Mouse (Mus musculus) granulocyte monocyte progenitor cell, adult 5-6 weeks (primary cell): ENCODE measurements around the gene Prss37. TPM values are rescaled to one million over a fixed set of nuclear protein-coding genes. Genes with fewer than 3 reads are reported as not detected.

Experiments used
- ATAC-seq: replicated peaks from 2 replicates; pipeline ENCODE4 v1.8.0; 2016; ENCODE audit warnings: mild to moderate bottlenecking, moderate TSS enrichment, inconsistent platforms; ENCODE audit not compliant: poor library complexity, severe bottlenecking
- total RNA-seq, 2 experiments: library from RNA; stranded (forward) in 1 of 2; stranded (reverse) in 1 of 2; fragments of 200-712, 200-1000 nt in 1 of 2; fragments of >200 nt in 1 of 2; fragmentation: Nextera tagmentation in 1 of 2; gene quantifications; 2 replicates each; pipeline ENCODE4 v1.2.3; 2014 to 2017

Gene Prss37
- total RNA-seq (2014; fragmentation: Nextera tagmentation) (not detected in 2 replicates), total RNA-seq (2017) (not detected in 2 replicates)

DNA sequence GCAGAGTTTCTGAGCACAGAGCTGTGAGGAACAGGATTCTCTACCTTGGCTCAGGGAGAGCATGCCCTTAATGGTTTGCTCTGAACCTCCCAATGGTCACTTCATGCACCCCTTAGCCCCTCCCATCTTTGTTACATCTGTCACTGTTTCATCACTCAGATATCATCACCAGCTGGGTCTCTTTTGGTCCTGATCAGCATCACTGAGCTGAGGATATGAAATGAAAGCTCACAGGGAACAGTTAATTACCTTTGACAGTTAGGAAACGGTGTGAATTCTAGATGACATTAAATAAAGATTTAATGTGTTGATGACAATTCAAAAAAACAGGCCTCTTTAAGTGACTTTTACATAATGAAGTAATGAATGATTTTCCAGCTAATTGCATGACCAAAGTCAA, at the start of gene Prss37:
Gene Prss37 (minus strand): TSS at position 101 of the 400 bp plus-strand sequence.
- ATAC-seq, result no peak

DNA sequence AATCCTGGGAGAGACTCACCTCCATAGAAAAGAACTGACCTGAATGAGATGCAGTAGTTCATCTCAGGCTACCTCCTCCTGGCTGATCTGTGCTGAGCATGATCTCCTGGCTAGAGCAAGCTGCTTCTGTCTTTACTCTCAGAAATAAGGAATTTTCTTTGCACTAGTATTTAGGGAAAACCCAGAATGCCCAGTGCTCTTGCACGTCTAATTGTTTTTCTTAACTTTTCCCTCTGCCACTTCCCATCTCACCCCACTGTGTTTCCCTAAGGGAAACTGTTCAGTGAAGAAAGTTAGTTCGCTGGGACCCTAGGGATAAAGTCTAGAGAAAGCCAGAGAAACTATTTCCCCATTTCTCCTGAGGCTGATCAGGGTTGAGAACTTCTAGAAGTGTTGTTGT, 35.6 kb upstream of the Prss37 start, which contains the start of gene Olfr461:
Gene Olfr461 (minus strand): TSS at position 101 of the 400 bp plus-strand sequence.
- ATAC-seq, result peak; percentile 70

- ATAC-seq, result peak; percentile 79
These were observed 25.4 kb upstream of the Prss37 start for GRCm38 (mm10) chr6:40544690-40545089.

DNA sequence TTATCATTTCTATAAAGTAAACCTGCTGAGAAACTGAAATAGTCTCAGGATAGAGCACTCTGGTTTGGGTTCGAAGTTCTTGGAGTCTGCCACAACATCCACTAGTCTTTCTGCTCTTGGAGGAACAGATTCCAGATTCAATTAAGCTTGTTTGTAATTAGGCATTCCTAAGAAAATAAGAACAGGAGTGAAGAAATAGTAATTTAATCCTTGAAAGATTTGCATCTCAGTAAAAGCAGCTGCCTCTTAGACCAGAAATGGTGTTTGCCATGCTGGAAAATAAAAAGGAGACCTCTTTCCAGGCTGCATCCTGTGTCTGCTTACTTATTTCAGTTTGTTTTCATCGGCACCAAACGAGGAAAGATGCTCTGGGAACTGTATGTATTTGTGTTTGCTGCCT, 26.1 kb downstream of the Prss37 start, which contains the start of gene Tas2r108:
Gene Tas2r108 (plus strand): TSS at position 301 of the 400 bp plus-strand sequence.
- ATAC-seq, result no peak

- no peak for ATAC-seq
These were observed 28.4 kb downstream of the Prss37 start, which contains the start of gene Tas2r137 for GRCm38 (mm10) chr6:40490933-40491332. TSS of gene Tas2r137 (plus strand) at chr6:40491233.

DNA sequence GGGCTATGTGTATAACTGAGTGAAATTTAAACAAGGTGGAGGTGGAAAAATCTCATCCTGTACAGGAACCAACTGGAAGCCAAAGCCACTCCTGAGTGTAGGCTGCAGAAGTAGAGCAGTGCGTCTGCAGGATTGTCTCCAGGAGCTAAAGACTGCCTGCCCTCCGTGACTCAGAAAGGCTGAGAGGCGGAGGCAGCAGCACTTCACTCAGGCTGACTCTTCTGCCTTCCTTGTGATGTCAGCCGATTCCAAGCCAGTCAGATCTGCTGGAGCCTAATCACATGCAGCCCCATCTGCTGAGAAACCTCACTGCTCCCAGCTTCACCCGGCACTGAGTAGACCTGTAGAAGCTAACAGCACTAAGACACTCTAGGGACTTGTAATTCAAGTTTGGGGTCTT, 37.0 kb downstream of the Prss37 start:
- no peak for ATAC-seq

GRCm38 (mm10) chr6:40479705-40480104, 39.6 kb downstream of the Prss37 start:
- ATAC-seq, result peak; percentile 66

GRCm38 (mm10) chr6:40476132-40476531, 43.2 kb downstream of the Prss37 start:
- 0 out of 2 replicates have a peak, but pooled peaks have one; percentile 20 for ATAC-seq

DNA sequence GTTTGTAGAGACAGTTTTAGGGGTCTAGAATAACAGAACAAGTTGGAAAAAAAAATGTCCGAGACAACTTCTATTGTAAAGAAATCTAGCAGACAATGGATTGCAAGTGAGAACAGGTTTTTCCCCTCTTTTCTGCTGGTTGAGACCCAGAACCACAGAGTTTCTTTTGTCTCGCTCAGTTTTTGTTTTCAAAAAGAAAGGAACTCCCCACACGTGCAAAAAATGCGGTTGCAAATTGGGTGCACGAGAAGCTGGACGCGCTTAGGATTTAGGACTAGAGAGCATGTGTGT, 47.6 kb downstream of the Prss37 start:
- ATAC-seq, result no peak

DNA sequence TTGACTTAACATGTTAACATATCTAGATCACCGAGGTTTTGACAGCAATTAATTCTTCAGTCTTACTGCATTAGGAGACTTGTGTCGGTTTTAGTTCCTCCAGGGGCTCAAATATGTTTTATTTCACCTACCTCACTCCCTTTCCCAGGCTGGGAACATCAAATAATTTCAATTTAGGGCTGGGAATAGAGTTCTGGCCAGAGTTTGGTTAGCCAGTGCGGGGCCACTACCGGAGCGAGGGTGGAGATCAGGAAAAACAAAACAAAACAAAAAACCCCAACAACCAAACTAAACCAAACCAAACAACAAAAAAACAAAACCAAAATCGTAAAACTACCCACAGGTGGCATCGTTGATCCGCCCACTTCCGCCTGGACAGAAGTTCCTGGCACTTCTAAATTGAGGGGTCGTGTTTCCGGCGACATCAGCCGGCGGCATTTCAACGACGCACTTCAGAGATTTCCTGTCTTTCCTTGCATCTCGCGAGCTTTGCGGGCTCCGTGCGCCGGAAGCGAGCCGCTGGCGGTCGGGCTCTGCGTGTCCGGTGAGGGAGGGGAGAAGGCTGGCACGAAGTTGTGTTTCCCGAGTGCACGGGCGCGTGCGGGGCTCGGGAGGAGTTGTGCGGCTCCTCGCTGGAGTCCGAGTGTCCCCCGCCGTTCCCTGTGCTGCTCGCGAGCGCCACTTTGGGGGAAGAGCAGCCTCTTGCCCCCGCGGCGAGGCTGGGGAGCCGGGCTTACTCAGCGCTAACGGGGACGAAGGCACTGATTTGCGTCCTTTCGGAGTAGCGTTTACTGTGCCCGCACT, 48.2 kb downstream of the Prss37 start, which contains the start of gene Ssbp1:
Gene Ssbp1 (plus strand): TSS at position 437 of the 804 bp plus-strand sequence.
- peak; percentile 97 for ATAC-seq

GRCm38 (mm10) chr6:40465710-40466109, 53.6 kb downstream of the Prss37 start:
- ATAC-seq, result peak; percentile 92

Other genes with a start within 250 kb of the Prss37 start
- 23.5 and 24.3 TPM in 2 replicates for gene Agk, start 194.3 kb downstream of the Prss37 start, total RNA-seq (2014; fragmentation: Nextera tagmentation)
- gene Agk, start 194.3 kb downstream of the Prss37 start, total RNA-seq (2017), result 33.6 and 34.0 TPM in 2 replicates
- gene E330009J07Rik, start 83.4 kb downstream of the Prss37 start, total RNA-seq (2014; fragmentation: Nextera tagmentation), result 5.3 and 10.0 TPM in 2 replicates
- 9.8 and 10.0 TPM in 2 replicates for gene E330009J07Rik, start 83.4 kb downstream of the Prss37 start, total RNA-seq (2017)
- gene Wee2, start 80.4 kb downstream of the Prss37 start, total RNA-seq (2014; fragmentation: Nextera tagmentation), result not detected in 2 replicates
- gene Wee2, start 80.4 kb downstream of the Prss37 start, total RNA-seq (2017), result not detected in 2 replicates
- gene Ssbp1, start 48.2 kb downstream of the Prss37 start, total RNA-seq (2014; fragmentation: Nextera tagmentation), result 197 and 221 TPM in 2 replicates
- gene Ssbp1, start 48.2 kb downstream of the Prss37 start, total RNA-seq (2017), result 146 and 170 TPM in 2 replicates
- 0.88 TPM in 1 of 2 replicates, not detected in the other for gene Tas2r137, start 28.3 kb downstream of the Prss37 start, total RNA-seq (2014; fragmentation: Nextera tagmentation)
- 1.7 TPM in 1 of 2 replicates, not detected in the other for gene Tas2r137, start 28.3 kb downstream of the Prss37 start, total RNA-seq (2017)
- gene Tas2r108, start 26.0 kb downstream of the Prss37 start, total RNA-seq (2014; fragmentation: Nextera tagmentation), result not detected in 2 replicates
- not detected in 2 replicates for gene Tas2r108, start 26.0 kb downstream of the Prss37 start, total RNA-seq (2017)
- gene Olfr461, start 35.5 kb upstream of the Prss37 start, total RNA-seq (2014; fragmentation: Nextera tagmentation), result not detected in 2 replicates
- not detected in 2 replicates for gene Olfr461, start 35.5 kb upstream of the Prss37 start, total RNA-seq (2017)
- not detected in 2 replicates for gene Olfr460, start 50.0 kb upstream of the Prss37 start, total RNA-seq (2014; fragmentation: Nextera tagmentation)
- gene Olfr460, start 50.0 kb upstream of the Prss37 start, total RNA-seq (2017), result 0.21 TPM in 1 of 2 replicates, not detected in the other
- gene Clec5a, start 66.3 kb upstream of the Prss37 start, total RNA-seq (2014; fragmentation: Nextera tagmentation), result 59.5 and 89.0 TPM in 2 replicates
- gene Clec5a, start 66.3 kb upstream of the Prss37 start, total RNA-seq (2017), result 90.0 and 126 TPM in 2 replicates
- gene Tas2r138, start 93.8 kb upstream of the Prss37 start, total RNA-seq (2014; fragmentation: Nextera tagmentation), result not detected in 2 replicates
- gene Tas2r138, start 93.8 kb upstream of the Prss37 start, total RNA-seq (2017), result not detected in 2 replicates
- gene Mgam, start 109.3 kb upstream of the Prss37 start, total RNA-seq (2014; fragmentation: Nextera tagmentation), result 18.1 and 21.7 TPM in 2 replicates
- 63.1 and 63.3 TPM in 2 replicates for gene Mgam, start 109.3 kb upstream of the Prss37 start, total RNA-seq (2017)